Mouse (Mus musculus): ENCODE data around the gene Gipc3. TPM values are rescaled to one million over a fixed set of nuclear protein-coding genes. Genes with fewer than 3 reads are reported as not detected.

The Gipc3 gene
- total and polyA plus RNA-seq, 3 experiments = 0.08 to 0.09 TPM; not detected in 1

- dilution Hi-C loops (cut with MboI; ENCODE audit: extremely low pct_ligation_motif_present, extremely low pct_unique_long_range_greater_than_20kb, low sequenced_read_pairs) (no loop called here), in situ Hi-C loops (cut with MboI; ENCODE audit: low pct_ligation_motif_present, low pct_unique_long_range_greater_than_20kb, low sequenced_read_pairs) (no loop called here)
- peaks cover 4 to 8% of the 10 kb centered on the region in 2 experiments for H3K4me1 ChIP-seq (ENCODE audit: control insufficient read depth in 1 of 2, insufficient read depth in 2 of 2)
Measured at GRCm38 (mm10) chr10:81390678-81390965, 47.6 kb upstream of the Gipc3 start.

DNA sequence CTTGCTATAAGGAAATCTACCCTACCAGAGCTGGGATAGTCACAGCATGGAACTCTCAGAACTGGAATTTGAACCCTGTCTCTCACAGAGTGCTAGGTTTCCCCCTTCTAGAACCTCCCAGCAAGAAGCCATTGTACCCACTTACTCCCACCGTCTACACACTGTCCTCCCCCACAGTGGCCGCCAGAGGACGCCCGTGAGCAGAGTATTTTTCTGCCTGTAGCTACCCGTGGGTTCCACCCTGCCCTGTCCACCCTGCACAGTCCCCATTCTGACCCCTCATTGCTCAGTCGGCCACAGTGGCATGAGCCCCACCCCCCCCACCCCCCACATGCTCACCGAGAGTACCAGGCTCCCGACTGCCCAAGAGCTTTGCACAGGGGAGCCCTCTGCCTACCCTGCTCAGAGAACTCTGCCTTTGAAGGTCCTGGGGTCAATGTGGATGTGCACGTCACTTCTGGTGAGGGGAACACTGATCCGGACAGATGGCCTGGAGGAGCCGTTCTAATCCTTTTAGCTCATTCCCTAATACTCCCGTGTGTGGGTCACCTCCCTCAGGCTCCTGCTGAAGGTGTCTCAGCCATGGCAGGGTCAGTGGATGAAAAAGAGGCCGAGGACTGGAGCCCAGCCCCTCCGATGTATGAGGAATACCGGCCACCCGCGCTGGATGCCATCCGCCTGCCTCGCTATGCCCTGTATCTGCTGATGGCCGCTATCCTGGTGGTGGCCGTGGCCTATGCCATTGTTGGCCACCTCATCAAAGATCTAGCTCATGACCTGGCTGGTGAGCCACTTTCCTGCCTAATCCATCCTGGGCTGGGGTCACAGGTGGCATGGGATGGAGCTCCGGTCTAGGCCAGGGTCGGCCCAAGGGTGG is 47.0 kb upstream of the Gipc3 start:
- Histone ChIP-seq H3K79me2 (replicated peaks; ENCODE audit: control insufficient read depth, extremely low read depth, insufficient read depth, poor library complexity, severe bottlenecking) (peaks cover 12% of the 10 kb centered on the region), H3K9me3 (replicated peaks; ENCODE audit: low read length) (no peaks in the 10 kb centered on the region), H3K9ac (ENCODE audit: insufficient read depth, low read depth) (no peak overlapping the region), H3K4me3 (replicated peaks in 1 of 3; ENCODE audit: low read depth in 2 of 3, low read length in 2 of 3, poor library complexity in 1 of 3) (no peak overlapping the region), H3K4me1 (ENCODE audit: control insufficient read depth in 1 of 2, insufficient read depth in 2 of 2) (peaks cover 6 to 14% of the 10 kb centered on the region in 2 experiments), H3K4me2 (ENCODE audit: insufficient read depth, low read depth, poor library complexity, severe bottlenecking) (no peak overlapping the region), H3K36me3 (replicated peaks in 1 of 2; ENCODE audit: control insufficient read depth in 1 of 2, insufficient read depth in 1 of 2, low read length in 1 of 2) (peaks cover 49 to 70% of the 10 kb centered on the region in 2 experiments), H3K27ac (ENCODE audit: insufficient read depth, low read depth) (no peak overlapping the region), H3K27me3 (replicated peaks) (no peaks in the 10 kb centered on the region)
- peak; percentile 51 for DNase-seq (ENCODE audit: extremely low read depth)
- TF ChIP-seq IRF4 (IDR thresholded peaks at IDR 0.05; ENCODE audit: low read depth, low read length) = no peak
- TF ChIP-seq ETS1 (conservative IDR thresholded peaks at IDR 0.05; ENCODE audit: low read depth, low read length) = no peak
- TF ChIP-seq POLR2AphosphoS2 (IDR thresholded peaks at IDR 0.05; ENCODE audit: low read depth, low read length) = peak; percentile 34; the same call in 1 of the 2 replicates
- no peak for TF ChIP-seq CHD1 (IDR thresholded peaks at IDR 0.05; ENCODE audit: low read depth, low read length)
- TF ChIP-seq NELFE (IDR thresholded peaks at IDR 0.05; ENCODE audit: low read depth, low read length) = no peak
- TF ChIP-seq ELF1 (IDR thresholded peaks at IDR 0.05; ENCODE audit: low read depth, low read length) = no peak
- TF ChIP-seq JUND (conservative IDR thresholded peaks at IDR 0.05; ENCODE audit: low read depth, low read length) = no peak
- TF ChIP-seq SMC3 (IDR thresholded peaks at IDR 0.05; ENCODE audit: low read depth, low read length) = peak; percentile 85
- TF ChIP-seq CHD2 (IDR thresholded peaks at IDR 0.05; ENCODE audit: low read length) = no peak
- peak; percentile 88 to 94 for TF ChIP-seq CTCF (conservative IDR thresholded peaks at IDR 0.05 in 1 of 2, IDR thresholded peaks at IDR 0.05 in 1 of 2; ENCODE audit: low read depth in 2 of 2, low read length in 2 of 2)
- peak; percentile 60 for TF ChIP-seq RAD21 (IDR thresholded peaks at IDR 0.05; ENCODE audit: low read depth, low read length)
- dilution Hi-C loops (cut with MboI; ENCODE audit: extremely low pct_ligation_motif_present, extremely low pct_unique_long_range_greater_than_20kb, low sequenced_read_pairs) (no loop called here), in situ Hi-C loops (cut with MboI; ENCODE audit: low pct_ligation_motif_present, low pct_unique_long_range_greater_than_20kb, low sequenced_read_pairs) (no loop called here)

More at GRCm38 (mm10) chr10:81390678-81390965, 47.6 kb upstream of the Gipc3 start:
- Histone ChIP-seq H3K9ac (ENCODE audit: insufficient read depth, low read depth) (no peak overlapping the region), H3K9me3 (replicated peaks; ENCODE audit: low read length) (no peaks in the 10 kb centered on the region), H3K36me3 (replicated peaks in 1 of 2; ENCODE audit: control insufficient read depth in 1 of 2, insufficient read depth in 1 of 2, low read length in 1 of 2) (peaks cover 49 to 69% of the 10 kb centered on the region in 2 experiments), H3K79me2 (replicated peaks; ENCODE audit: control insufficient read depth, extremely low read depth, insufficient read depth, poor library complexity, severe bottlenecking) (peaks cover 6% of the 10 kb centered on the region), H3K4me3 (replicated peaks in 1 of 3; ENCODE audit: low read depth in 2 of 3, low read length in 2 of 3, poor library complexity in 1 of 3) (no peak overlapping the region), H3K27ac (ENCODE audit: insufficient read depth, low read depth) (no peak overlapping the region), H3K27me3 (replicated peaks) (no peaks in the 10 kb centered on the region), H3K4me2 (ENCODE audit: insufficient read depth, low read depth, poor library complexity, severe bottlenecking) (no peak overlapping the region)
- no peak for TF ChIP-seq UBTF (IDR thresholded peaks at IDR 0.05; ENCODE audit: low read depth, low read length)
- no peak for TF ChIP-seq IRF4 (IDR thresholded peaks at IDR 0.05; ENCODE audit: low read depth, low read length)
- no peak for TF ChIP-seq ZC3H11A (IDR thresholded peaks at IDR 0.05; ENCODE audit: low read depth, low read length)
- no peak for TF ChIP-seq MAX (IDR thresholded peaks at IDR 0.05; ENCODE audit: low read length)
- TF ChIP-seq JUN (IDR thresholded peaks at IDR 0.05; ENCODE audit: insufficient read depth, low read depth, low read length) = no peak
- no peak for TF ChIP-seq USF1 (IDR thresholded peaks at IDR 0.05; ENCODE audit: low read depth, low read length)
- no peak for TF ChIP-seq RCOR1 (conservative IDR thresholded peaks at IDR 0.05; ENCODE audit: low read depth, low read length)
- TF ChIP-seq HCFC1 (IDR thresholded peaks at IDR 0.05; ENCODE audit: low read depth, low read length) = no peak
- no peak for TF ChIP-seq MXI1 (IDR thresholded peaks at IDR 0.05; ENCODE audit: low read depth, low read length)
- no peak for TF ChIP-seq ZKSCAN1 (IDR thresholded peaks at IDR 0.05; ENCODE audit: borderline replicate concordance, low read depth, low read length)
- no peak for TF ChIP-seq TBP (conservative IDR thresholded peaks at IDR 0.05; ENCODE audit: low read depth, low read length)
- TF ChIP-seq BHLHE40 (IDR thresholded peaks at IDR 0.05; ENCODE audit: low read depth, low read length) = no peak
- no peak for TF ChIP-seq KAT2A (IDR thresholded peaks at IDR 0.05; ENCODE audit: insufficient replicate concordance, low read length)
- DNase-seq (ENCODE audit: extremely low read depth) = no peak
